Mouse (Mus musculus): ENCODE measurements around the gene Cd59a. TPM values are rescaled to one million over a fixed set of nuclear protein-coding genes. Genes with fewer than 3 reads are reported as not detected.
"Not testable (repeated sequence)": the region's sequence is repeated elsewhere in the genome, so short reads cannot be mapped to it uniquely, and the experiment has no call there.

Cd59a gene
- polyA plus RNA-seq, 1 experiment from 2014 or later, result 16.6 TPM

DNA sequence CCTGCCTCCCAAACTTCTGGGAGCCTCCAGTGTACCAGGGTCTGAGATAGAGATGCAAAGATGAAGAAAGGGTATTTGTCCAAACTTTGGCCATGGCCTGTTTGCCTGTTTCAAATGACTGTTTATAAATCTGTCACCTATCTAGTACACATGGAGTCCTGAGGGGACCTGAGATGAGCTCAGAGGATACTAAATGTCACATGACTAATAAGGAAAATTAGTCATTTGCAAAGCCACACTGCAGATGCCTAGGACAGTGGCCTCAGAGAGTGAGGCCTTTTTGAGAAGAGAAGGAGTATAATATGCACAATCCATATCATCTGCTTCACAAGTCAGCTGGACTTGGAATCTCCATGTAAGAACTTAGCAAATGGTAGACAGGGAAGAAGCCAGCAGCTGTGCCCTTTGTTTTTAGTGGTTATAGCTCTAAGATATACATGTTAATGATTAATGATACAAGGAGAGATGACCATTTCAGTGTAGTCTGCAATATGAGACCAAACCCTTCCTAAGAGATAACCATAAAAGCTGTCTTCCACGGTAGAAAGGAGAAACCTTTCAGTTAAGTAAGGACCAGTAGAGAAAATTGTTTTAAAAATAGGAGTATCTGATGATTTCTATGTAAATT, 15.7 kb downstream of the Cd59a start:
- not testable (repeated sequence) for H3K27ac ChIP-seq; H3K4me2 ChIP-seq; H3K9ac ChIP-seq; ATAC-seq (ENCODE audit: low FRiP score); H3K36me3 ChIP-seq (replicated peaks); H3K27me3 ChIP-seq; H3K4me1 ChIP-seq; H3K4me3 ChIP-seq (replicated peaks); H3K9me3 ChIP-seq
- WGBS, result 80% methylated on average over 1 of the region's 1 CpGs

DNA sequence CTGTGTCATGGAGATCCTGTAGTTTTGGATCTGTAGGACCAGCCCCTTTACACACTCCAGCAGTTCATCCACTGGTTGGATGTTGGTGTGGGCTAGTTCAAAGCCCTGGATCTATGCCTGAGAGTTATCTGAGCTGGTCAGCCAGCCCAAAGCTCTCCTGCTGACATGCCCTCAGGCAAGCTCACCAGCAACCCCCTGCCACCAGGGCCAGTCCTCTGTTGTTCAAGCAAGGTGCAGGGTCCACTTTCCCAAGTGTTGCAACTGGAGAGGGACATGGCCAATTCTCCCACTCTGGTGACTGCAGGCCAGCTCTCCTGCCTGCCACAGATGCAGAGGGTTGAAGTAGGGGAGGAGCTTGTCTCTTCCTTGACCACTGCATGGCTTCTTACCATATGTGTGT, 18.0 kb downstream of the Cd59a start:
- not testable (repeated sequence) for H3K4me3 ChIP-seq (replicated peaks); H3K9me3 ChIP-seq; H3K27me3 ChIP-seq; ATAC-seq (ENCODE audit: low FRiP score); H3K36me3 ChIP-seq (replicated peaks); H3K4me1 ChIP-seq; H3K9ac ChIP-seq; H3K27ac ChIP-seq; H3K4me2 ChIP-seq

DNA sequence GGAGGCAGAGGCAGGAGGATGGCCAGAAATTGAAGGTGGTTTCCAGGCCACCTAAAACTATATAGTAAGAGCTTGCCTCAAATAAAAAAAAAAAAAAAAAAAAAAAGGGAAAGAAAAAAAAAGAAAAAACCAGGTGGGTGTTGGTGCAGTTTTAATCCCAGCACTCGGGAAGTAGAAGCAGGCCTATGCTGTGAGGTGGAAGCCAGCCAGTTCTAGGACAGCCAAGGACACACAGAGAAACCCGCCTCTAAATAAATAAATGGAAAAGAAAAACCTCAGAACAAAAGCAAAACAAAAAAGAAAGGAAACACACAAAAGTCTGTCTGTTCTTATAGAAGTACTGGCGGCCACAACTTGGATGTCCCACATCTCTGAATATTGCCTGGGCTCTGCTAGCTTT, 19.3 kb downstream of the Cd59a start:
- Histone ChIP-seq H3K4me3 (replicated peaks) (no peak overlapping the region), H3K4me1 (no peaks in the 10 kb centered on the region), H3K36me3 (replicated peaks) (no peaks in the 10 kb centered on the region), H3K9ac (no peak overlapping the region), H3K27ac (no peak overlapping the region), H3K27me3 (no peaks in the 10 kb centered on the region), H3K9me3 (no peaks in the 10 kb centered on the region), H3K4me2 (no peak overlapping the region)
- no peak for ATAC-seq (ENCODE audit: low FRiP score)
- WGBS, result 89% methylated on average over 3 of the region's 3 CpGs

GRCm38 (mm10) chr2:104117173-104117572, 21.6 kb downstream of the Cd59a start:
- not testable (repeated sequence) for H3K27me3 ChIP-seq; H3K4me3 ChIP-seq (replicated peaks); H3K9me3 ChIP-seq; H3K27ac ChIP-seq; ATAC-seq (ENCODE audit: low FRiP score); H3K4me2 ChIP-seq; H3K36me3 ChIP-seq (replicated peaks); H3K9ac ChIP-seq; H3K4me1 ChIP-seq

- 73% methylated on average over 1 of the region's 1 CpGs for WGBS
- Histone ChIP-seq H3K27me3 (peaks cover 15% of the 10 kb centered on the region), H3K9ac (no peak overlapping the region), H3K9me3 (no peaks in the 10 kb centered on the region), H3K4me2 (no peak overlapping the region), H3K27ac (no peak overlapping the region), H3K4me1 (peaks cover 5% of the 10 kb centered on the region; the same call in 1 of the 2 replicates), H3K36me3 (replicated peaks) (no peaks in the 10 kb centered on the region), H3K4me3 (replicated peaks) (no peak overlapping the region)
- ATAC-seq (ENCODE audit: low FRiP score), result no peak
Measured at GRCm38 (mm10) chr2:104119097-104119496, 23.5 kb downstream of the Cd59a start.

DNA sequence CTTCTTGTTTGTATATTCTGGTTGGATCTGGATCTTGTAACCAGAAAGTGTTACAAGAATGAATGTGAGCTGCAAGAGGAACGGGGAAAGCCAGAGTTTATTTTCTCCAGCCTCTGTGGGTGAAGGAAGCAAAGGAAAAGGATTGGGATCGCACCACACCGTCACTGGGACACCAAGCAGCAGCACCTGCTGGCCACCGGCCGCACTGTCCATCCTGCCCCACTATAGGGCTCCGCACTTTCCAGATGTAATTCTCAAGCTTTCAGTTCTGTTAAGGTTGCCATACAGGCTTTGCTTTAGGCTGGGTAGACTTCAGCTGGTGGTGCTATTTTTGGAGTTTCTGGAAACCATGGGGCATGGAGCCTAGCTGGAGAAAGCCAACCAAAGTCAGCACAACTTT, 24.7 kb downstream of the Cd59a start:
- Histone ChIP-seq H3K27ac (no peak overlapping the region), H3K4me3 (replicated peaks) (no peak overlapping the region), H3K9me3 (no peaks in the 10 kb centered on the region), H3K27me3 (peaks cover 25% of the 10 kb centered on the region), H3K9ac (no peak overlapping the region), H3K4me1 (peaks cover 5% of the 10 kb centered on the region; the same call in 1 of the 2 replicates), H3K36me3 (replicated peaks) (no peaks in the 10 kb centered on the region), H3K4me2 (no peak overlapping the region)
- no peak for ATAC-seq (ENCODE audit: low FRiP score)
- WGBS, result 55% methylated on average over 6 of the region's 6 CpGs

DNA sequence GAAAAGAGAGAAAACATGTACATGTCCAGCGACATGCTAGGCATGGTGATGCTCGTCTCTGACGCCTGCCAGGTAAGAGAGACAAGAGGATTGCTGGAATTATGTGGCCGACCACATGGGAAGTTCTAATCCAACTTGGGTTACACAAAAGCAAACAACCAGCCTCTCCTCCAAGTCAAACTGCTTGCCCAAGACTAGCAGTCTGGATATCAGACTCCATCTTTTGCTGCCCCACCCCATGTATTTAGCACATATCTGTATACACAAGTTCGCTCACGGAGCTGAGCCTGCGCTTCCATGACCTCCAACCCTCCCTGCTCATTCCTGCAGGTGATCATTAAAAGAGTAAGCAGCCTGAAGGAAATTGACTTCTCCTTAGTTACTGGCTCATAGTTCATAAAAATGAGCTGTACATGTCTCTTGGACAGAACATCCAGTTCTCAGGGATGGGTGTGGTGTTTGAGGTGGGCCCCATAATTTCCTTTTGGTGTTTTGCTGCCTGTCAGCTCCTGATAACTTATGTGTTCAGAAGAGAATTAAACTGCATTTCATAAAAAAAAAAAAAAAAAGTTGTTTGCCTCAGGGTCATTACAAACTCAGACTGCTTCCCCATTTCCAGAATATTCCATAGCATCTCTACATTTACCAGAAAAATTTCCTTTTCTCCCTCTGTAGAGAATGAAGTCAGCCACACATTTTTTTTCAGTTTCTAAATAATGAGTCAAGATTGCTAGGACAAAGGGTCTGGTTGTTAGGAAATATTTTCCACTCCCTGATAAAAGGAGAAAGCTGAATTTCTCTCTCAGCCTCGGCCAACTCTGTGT, 26.3 kb downstream of the Cd59a start:
- peaks cover 39% of the 10 kb centered on the region for H3K27me3 ChIP-seq
- 0 out of 2 replicates have a peak overlapping the region, but pooled peaks have one; percentile 61 for H3K9ac ChIP-seq
- no peak overlapping the region for H3K27ac ChIP-seq
- H3K4me2 ChIP-seq, result peak overlapping the region; percentile 71
- H3K36me3 ChIP-seq (replicated peaks), result no peaks in the 10 kb centered on the region
- peaks cover 5% of the 10 kb centered on the region; the same call in 1 of the 2 replicates for H3K4me1 ChIP-seq
- H3K4me3 ChIP-seq (replicated peaks), result peak overlapping the region; percentile 58
- no peak for ATAC-seq (ENCODE audit: low FRiP score)
- no peaks in the 10 kb centered on the region for H3K9me3 ChIP-seq
- 83% methylated on average over 8 of the region's 8 CpGs for WGBS

GRCm38 (mm10) chr2:104122505-104123378, 27.1 kb downstream of the Cd59a start, which contains the start of gene A930018P22Rik:
Gene A930018P22Rik, plus strand, starts transcription at chr2:104122769.
- Histone ChIP-seq H3K27ac (no peak within 1 kb of the TSS), H3K27me3 (peaks cover 39% of the 10 kb centered on the region), H3K4me3 (replicated peaks) (peak within 1 kb of the TSS; percentile 58), H3K9ac (peak within 1 kb of the TSS; percentile 61), H3K4me2 (peak within 1 kb of the TSS; percentile 71), H3K36me3 (replicated peaks) (no peaks in the 10 kb centered on the region), H3K9me3 (no peaks in the 10 kb centered on the region), H3K4me1 (peaks cover 5% of the 10 kb centered on the region; the same call in 1 of the 2 replicates)
- WGBS, result under 1% methylated on average over 70 of the region's 74 CpGs
- ATAC-seq (ENCODE audit: low FRiP score), result peak; percentile 94

DNA sequence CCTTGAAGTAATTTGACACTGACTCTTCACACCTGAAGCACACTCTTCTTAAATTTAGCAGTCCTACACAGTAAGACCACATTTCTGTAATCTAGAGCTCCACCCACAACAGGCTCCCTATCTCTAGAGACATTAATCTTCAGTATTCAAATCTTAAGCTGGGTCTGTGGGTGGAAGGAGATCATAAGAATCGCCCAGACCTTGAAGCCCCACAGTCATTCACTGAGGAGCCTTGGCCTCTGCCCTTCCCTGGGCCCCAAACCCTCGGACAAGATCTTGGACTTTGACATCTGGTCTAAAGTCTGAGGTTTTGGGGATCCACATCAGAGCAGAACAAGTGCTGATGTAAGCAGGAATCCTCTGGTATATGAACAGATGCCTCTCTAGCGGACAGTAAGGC, 27.9 kb downstream of the Cd59a start:
- Histone ChIP-seq H3K4me2 (peak overlapping the region; percentile 71), H3K9ac (no peak overlapping the region), H3K36me3 (replicated peaks) (no peaks in the 10 kb centered on the region), H3K4me3 (replicated peaks) (peak overlapping the region; percentile 58), H3K4me1 (peaks cover 5% of the 10 kb centered on the region; the same call in 1 of the 2 replicates), H3K27me3 (peaks cover 39% of the 10 kb centered on the region), H3K27ac (no peak overlapping the region), H3K9me3 (no peaks in the 10 kb centered on the region)
- WGBS, result 47% methylated on average over 3 of the region's 3 CpGs
- ATAC-seq (ENCODE audit: low FRiP score), result 0 out of 2 replicates have a peak, but pooled peaks have one; percentile 3

- no peak overlapping the region for H3K9ac ChIP-seq
- peaks cover 5% of the 10 kb centered on the region; the same call in 1 of the 2 replicates for H3K4me1 ChIP-seq
- ATAC-seq (ENCODE audit: low FRiP score), result no peak
- WGBS, result 84% methylated on average over 5 of the region's 5 CpGs
- H3K4me2 ChIP-seq, result no peak overlapping the region
- H3K4me3 ChIP-seq (replicated peaks), result no peak overlapping the region
- H3K36me3 ChIP-seq (replicated peaks), result no peaks in the 10 kb centered on the region
- peaks cover 39% of the 10 kb centered on the region for H3K27me3 ChIP-seq
- H3K27ac ChIP-seq, result no peak overlapping the region
- no peaks in the 10 kb centered on the region for H3K9me3 ChIP-seq
Measured at GRCm38 (mm10) chr2:104124071-104124470, 28.5 kb downstream of the Cd59a start.

- no peak for ATAC-seq (ENCODE audit: low FRiP score)
- WGBS, result 89% methylated on average over 13 of the region's 13 CpGs
- peaks cover 25% of the 10 kb centered on the region for H3K27me3 ChIP-seq
- no peaks in the 10 kb centered on the region for H3K9me3 ChIP-seq
- H3K27ac ChIP-seq, result no peak overlapping the region
- H3K4me3 ChIP-seq (replicated peaks), result no peak overlapping the region
- no peaks in the 10 kb centered on the region for H3K4me1 ChIP-seq
- no peak overlapping the region for H3K9ac ChIP-seq
- H3K36me3 ChIP-seq (replicated peaks), result no peaks in the 10 kb centered on the region
- H3K4me2 ChIP-seq, result no peak overlapping the region
Measured at GRCm38 (mm10) chr2:104128803-104129531, 33.4 kb downstream of the Cd59a start.

All from forebrain, embryonic 12.5 days (tissue).